22 mouse cellular contexts compared by ENCODE assay signal in the genomic region with DNA sequence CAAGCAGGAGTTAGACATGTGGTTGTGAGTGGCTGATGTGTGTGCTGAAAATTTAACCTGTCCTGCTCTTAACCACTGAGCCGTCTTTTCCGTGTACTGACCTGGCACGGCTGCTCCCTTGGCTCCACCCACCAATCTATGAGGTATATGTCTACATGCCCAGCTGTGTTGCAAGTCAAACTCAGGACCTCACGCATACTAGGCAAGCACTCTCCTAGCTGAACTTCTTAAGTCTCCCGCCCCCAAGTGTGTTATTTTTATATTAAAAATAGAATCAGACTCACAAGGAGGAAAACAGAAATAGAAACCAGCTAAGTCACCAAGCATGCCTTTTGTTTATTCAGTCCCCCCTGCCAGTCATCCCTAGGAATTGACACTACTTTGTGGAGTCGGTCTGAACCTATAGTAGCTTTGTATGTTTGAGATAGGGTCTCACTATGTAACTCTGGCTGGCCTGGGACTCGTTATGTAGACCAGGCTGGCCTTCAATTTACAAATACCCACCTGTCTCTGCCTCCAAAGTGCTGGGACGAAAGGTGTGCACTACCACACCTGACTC. TPM values are rescaled to one million over a fixed set of nuclear protein-coding genes. Genes with fewer than 3 reads are reported as not detected.
A peak's percentile ranks its signal among the peaks of the same experiment; 100 is the strongest.
DNase-seq lines count a peak whose midpoint lies in the region; ATAC-seq and TF ChIP-seq lines count a peak whose summit lies in the region.
"Had no signal": no experiment of that assay in that cellular context is flagged by ENCODE, and none has a peak within 500 bp of the region (broad histone marks: within the 10 kb centered on the region; RNA-seq: fewer than 3 reads in every experiment).

No protein-coding gene starts in this region.

- no peak overlapping the region for H3K4me3 ChIP-seq in gastrocnemius, adult 2 months
- H3K4me3 ChIP-seq in liver, postnatal 0 days (ENCODE audit: low read depth, low read length), result no peak overlapping the region
- no peak overlapping the region for H3K4me3 ChIP-seq in liver, embryonic 11.5 days (ENCODE audit: low read depth, low read length)
- no peak overlapping the region for H3K4me3 ChIP-seq in myocyte
- H3K4me3 ChIP-seq in cerebellum, adult 2 months (replicated peaks; ENCODE audit: insufficient read depth, low read depth, low read length), result no peak overlapping the region
- H3K4me3 ChIP-seq: limb, embryonic 12.5 days; liver, embryonic 13.5 days; midbrain, embryonic 10.5 days had no signal

- peaks cover 40% of the 10 kb centered on the region for H3K36me3 ChIP-seq in liver, postnatal 0 days (replicated peaks; ENCODE audit: insufficient read depth, low read length)
- peaks cover 46% of the 10 kb centered on the region for H3K36me3 ChIP-seq in liver, embryonic 11.5 days (ENCODE audit: control insufficient read depth, insufficient read depth, low read length)
- H3K36me3 ChIP-seq in myocyte (ENCODE audit: control insufficient read depth, insufficient read depth), result peaks cover 41% of the 10 kb centered on the region

- no peak overlapping the region for H3ac ChIP-seq in myocyte (ENCODE audit: control insufficient read depth, insufficient read length)

- peaks cover 13% of the 10 kb centered on the region for H3K79me2 ChIP-seq in myocyte (ENCODE audit: control insufficient read depth, insufficient read depth)

- intact Hi-C loops in gastrocnemius, adult 2 months (cut with DNase I), result no loop called here
- intact Hi-C loops in gastrocnemius, postnatal 36 days (cut with DNase I), result no loop called here

- H3K4me1 ChIP-seq in liver, postnatal 0 days (ENCODE audit: insufficient read depth), result peaks cover under 1% of the 10 kb centered on the region; the same call in 1 of the 2 replicates
- H3K4me1 ChIP-seq in liver, embryonic 11.5 days (replicated peaks; ENCODE audit: control insufficient read depth, insufficient read depth, low read length), result peaks cover 9% of the 10 kb centered on the region; the same call in 1 of the 2 replicates
- peaks cover 3% of the 10 kb centered on the region for H3K4me1 ChIP-seq in cerebellum, adult 2 months (ENCODE audit: control insufficient read depth, insufficient read depth, low read length)

- no peak for TF ChIP-seq POLR2A in myocyte (IDR thresholded peaks at IDR 0.05; ENCODE audit: insufficient read length, low read depth)
- TF ChIP-seq POLR2A in cerebellum, adult 2 months (IDR thresholded peaks at IDR 0.05; ENCODE audit: borderline replicate concordance, insufficient read depth, low read length), result no peak

- ATAC-seq in liver, postnatal 0 days, result peak; percentile 50; the same call in 1 of the 2 replicates
- no peak for ATAC-seq in liver, embryonic 11.5 days (replicated peaks; ENCODE audit: low FRiP score)
- ATAC-seq: forebrain, embryonic 14.5 days; hindbrain, embryonic 16.5 days; intestine, postnatal 0 days had no signal

- DNase-seq in gastrocnemius, adult 2 months, result no peak
- no peak for DNase-seq in gastrocnemius, postnatal 36 days
- DNase-seq in liver, postnatal 0 days, result no peak
- no peak for DNase-seq in liver, embryonic 11.5 days (ENCODE audit: low spot score)
- peak; percentile 37 for DNase-seq in brain, adult 2 months (ENCODE audit: low read depth, low spot score)
- DNase-seq in cerebellum, adult 2 months, result no peak
- DNase-seq in layer of hippocampus, postnatal 14 days (ENCODE audit: low spot score in 2 of 2), result no peak
- DNase-seq: cerebellum, adult 9-10 months; liver, embryonic 13.5 days; right cerebral cortex, adult 18-20 months; thymus, adult 2 months had no signal

- no peak for TF ChIP-seq CTCF in gastrocnemius, adult 2 months (IDR thresholded peaks at IDR 0.05)
- no peak for TF ChIP-seq CTCF in liver, postnatal 0 days (IDR thresholded peaks at IDR 0.05; ENCODE audit: low read depth)
- TF ChIP-seq CTCF in cerebellum, adult 2 months (IDR thresholded peaks at IDR 0.05; ENCODE audit: borderline replicate concordance, insufficient read depth, low read depth, low read length), result no peak

- TF ChIP-seq EP300 in liver, postnatal 0 days (IDR thresholded peaks at IDR 0.05; ENCODE audit: low read depth), result no peak

- H3K27me3 ChIP-seq in liver, postnatal 0 days (ENCODE audit: insufficient read depth, low read length), result no peaks in the 10 kb centered on the region
- no peaks in the 10 kb centered on the region for H3K27me3 ChIP-seq in liver, embryonic 11.5 days (replicated peaks; ENCODE audit: control insufficient read depth, insufficient read depth, low read length)
- no peaks in the 10 kb centered on the region for H3K27me3 ChIP-seq in myocyte (ENCODE audit: control insufficient read depth, insufficient read depth, insufficient read length)
- no peaks in the 10 kb centered on the region for H3K27me3 ChIP-seq in cerebellum, adult 2 months (ENCODE audit: control insufficient read depth, insufficient read depth, low read length)
- H3K27me3 ChIP-seq: limb, embryonic 12.5 days; liver, embryonic 13.5 days had no signal

- no peak overlapping the region for H3K4me2 ChIP-seq in liver, postnatal 0 days (ENCODE audit: low read depth, low read length)
- H3K4me2 ChIP-seq in liver, embryonic 11.5 days, result no peak overlapping the region
- peak overlapping the region; percentile 51 for H3K4me2 ChIP-seq in myocyte (ENCODE audit: low read depth)
- H3K4me2 ChIP-seq: limb, embryonic 12.5 days; liver, embryonic 13.5 days had no signal

- WGBS in liver, postnatal 0 days (ENCODE audit: insufficient replicate concordance), result 80% methylated on average over 8 of the region's 8 CpGs
- WGBS in liver, embryonic 11.5 days, result 86% methylated on average over 8 of the region's 8 CpGs
- WGBS in cerebellum, adult 2 months, result 86% methylated on average over 8 of the region's 8 CpGs

- H3K9me3 ChIP-seq in liver, postnatal 0 days (ENCODE audit: low read length), result no peaks in the 10 kb centered on the region
- H3K9me3 ChIP-seq in liver, embryonic 11.5 days (ENCODE audit: control insufficient read depth, low read length), result no peaks in the 10 kb centered on the region
- H3K9me3 ChIP-seq: limb, embryonic 12.5 days; liver, embryonic 13.5 days; midbrain, embryonic 10.5 days had no signal

- H3K9ac ChIP-seq in liver, postnatal 0 days (replicated peaks), result no peak overlapping the region
- H3K9ac ChIP-seq in liver, embryonic 11.5 days (ENCODE audit: low read depth, low read length), result no peak overlapping the region
- H3K9ac ChIP-seq: liver, embryonic 13.5 days had no signal

- H3K27ac ChIP-seq in gastrocnemius, adult 2 months, result peak overlapping the region; percentile 74
- H3K27ac ChIP-seq in liver, postnatal 0 days (ENCODE audit: low read depth), result no peak overlapping the region
- H3K27ac ChIP-seq in liver, embryonic 11.5 days (ENCODE audit: low read depth, low read length), result no peak overlapping the region
- no peak overlapping the region for H3K27ac ChIP-seq in cerebellum, adult 2 months (ENCODE audit: insufficient read depth, low read length)
- H3K27ac ChIP-seq: limb, embryonic 12.5 days; liver, embryonic 13.5 days; macrophage; midbrain, embryonic 10.5 days had no signal

TF ChIP-seq in myocyte, 11 proteins besides CTCF, POLR2A, EP300 and RAD21 (continues in another document):
- TF ChIP-seq POLR2AphosphoS2 (IDR thresholded peaks at IDR 0.05; ENCODE audit: insufficient read length, low read depth) (peak; percentile 0), SRF (IDR thresholded peaks at IDR 0.05; ENCODE audit: control insufficient read depth, insufficient read length, low read depth) (no peak), MYOD1 (IDR thresholded peaks at IDR 0.05; ENCODE audit: control insufficient read depth in 1 of 3, insufficient read length in 2 of 3, low read depth in 2 of 3) (peak; percentile 73 to 90 (median 87)), REST (IDR thresholded peaks at IDR 0.05; ENCODE audit: insufficient read depth, insufficient read length) (no peak)

RNA-seq across cellular contexts. Expression of gene Gm128, which starts 3.8 kb away (rescaled TPM):
- under 1 TPM in 1 of 2 experiments, not detected in 1; 0.11 TPM for total RNA-seq in gastrocnemius, adult 2 months (2021)
- total RNA-seq in gastrocnemius, postnatal 36 days (2021), result not detected
- 0.08 TPM in 1 of 2 replicates, not detected in the other for polyA plus RNA-seq in liver, postnatal 0 days (2015; fragmentation: Nextera tagmentation; extraction: Ambion mirVana)
- 0.95 and 1.0 TPM in 2 replicates for polyA plus RNA-seq in liver, embryonic 11.5 days (2014; fragmentation: Nextera tagmentation; extraction: Ambion mirVana)
- 0.04 TPM for polyA plus RNA-seq in myocyte (2012; fragmentation: generic; extraction: Trizol)
- 0.75 and 0.90 TPM in 2 replicates for polyA plus RNA-seq in cerebellum, adult 2 months (2012; rRNA removed)
- total RNA-seq in layer of hippocampus, postnatal 14 days (2021), result not detected
- total RNA-seq: heart, postnatal 25 days had no signal
- polyA plus RNA-seq: embryonic facial prominence, embryonic 11.5 days; forebrain, embryonic 14.5 days had no signal

RNA-seq across cellular contexts. Expression of gene Mllt11, which starts 5.6 kb away (rescaled TPM):
- total RNA-seq in gastrocnemius, adult 2 months (2021), result 10 to 100 TPM; 52.0 to 84.9 TPM
- 10 to 100 TPM; 48.5 to 63.2 TPM for total RNA-seq in gastrocnemius, postnatal 36 days (2021)
- 2.0 and 2.3 TPM in 2 replicates for polyA plus RNA-seq in liver, postnatal 0 days (2015; fragmentation: Nextera tagmentation; extraction: Ambion mirVana)
- polyA plus RNA-seq in liver, embryonic 11.5 days (2014; fragmentation: Nextera tagmentation; extraction: Ambion mirVana), result 8.6 and 8.7 TPM in 2 replicates
- 51.9 TPM for polyA plus RNA-seq in myocyte (2012; fragmentation: generic; extraction: Trizol)
- 339 and 352 TPM in 2 replicates for polyA plus RNA-seq in cerebellum, adult 2 months (2012; rRNA removed)
- 100 to 1,000 TPM; 496 to 516 TPM for total RNA-seq in layer of hippocampus, postnatal 14 days (2021)

RNA-seq across cellular contexts. Expression of gene Cdc42se1, which starts 9.1 kb away (rescaled TPM):
- total RNA-seq in gastrocnemius, adult 2 months (2021), result 10 to 100 TPM; 13.7 to 16.4 TPM
- total RNA-seq in gastrocnemius, postnatal 36 days (2021), result 10 to 100 TPM; 14.2 to 18.4 TPM
- 31.7 and 32.3 TPM in 2 replicates for polyA plus RNA-seq in liver, postnatal 0 days (2015; fragmentation: Nextera tagmentation; extraction: Ambion mirVana)
- polyA plus RNA-seq in liver, embryonic 11.5 days (2014; fragmentation: Nextera tagmentation; extraction: Ambion mirVana), result 93.6 and 102 TPM in 2 replicates
- 61.5 TPM for polyA plus RNA-seq in myocyte (2012; fragmentation: generic; extraction: Trizol)
- polyA plus RNA-seq in cerebellum, adult 2 months (2012; rRNA removed), result 74.0 and 75.0 TPM in 2 replicates
- total RNA-seq in layer of hippocampus, postnatal 14 days (2021), result 10 to 100 TPM; 85.9 to 87.3 TPM

RNA-seq across cellular contexts. Expression of gene Bnipl, which starts 13.4 kb away (rescaled TPM):
- under 1 TPM in 1 of 2 experiments, not detected in 1; 0.31 TPM for total RNA-seq in gastrocnemius, adult 2 months (2021)
- total RNA-seq in gastrocnemius, postnatal 36 days (2021), result not detected
- not detected in 2 replicates for polyA plus RNA-seq in liver, postnatal 0 days (2015; fragmentation: Nextera tagmentation; extraction: Ambion mirVana)
- polyA plus RNA-seq in liver, embryonic 11.5 days (2014; fragmentation: Nextera tagmentation; extraction: Ambion mirVana), result 0.08 and 0.25 TPM in 2 replicates
- polyA plus RNA-seq in myocyte (2012; fragmentation: generic; extraction: Trizol), result 0.31 TPM
- 1.8 and 1.9 TPM in 2 replicates for polyA plus RNA-seq in cerebellum, adult 2 months (2012; rRNA removed)
- under 1 TPM in 1 of 2 experiments, not detected in 1; 0.46 TPM for total RNA-seq in layer of hippocampus, postnatal 14 days (2021)
- total RNA-seq: adrenal gland, adult 18-20 months; common myeloid progenitor, adult 5-6 weeks; heart, postnatal 25 days had no signal
- polyA plus RNA-seq: forebrain, embryonic 14.5 days; hindbrain, embryonic 16.5 days; intestine, postnatal 0 days; liver, embryonic 13.5 days; macrophage had no signal

RNA-seq across cellular contexts. Expression of gene Gabpb2, which starts 19.9 kb away (rescaled TPM):
- total RNA-seq in gastrocnemius, adult 2 months (2021), result 10 to 100 TPM in 1 of 2 experiments, 1 to 10 TPM in 1; 9.1 to 12.0 TPM
- total RNA-seq in gastrocnemius, postnatal 36 days (2021), result 1 to 10 TPM; 6.6 to 8.0 TPM
- 2.5 and 3.9 TPM in 2 replicates for polyA plus RNA-seq in liver, postnatal 0 days (2015; fragmentation: Nextera tagmentation; extraction: Ambion mirVana)
- polyA plus RNA-seq in liver, embryonic 11.5 days (2014; fragmentation: Nextera tagmentation; extraction: Ambion mirVana), result 9.1 and 9.3 TPM in 2 replicates
- 3.3 TPM for polyA plus RNA-seq in myocyte (2012; fragmentation: generic; extraction: Trizol)
- 30.6 and 34.0 TPM in 2 replicates for polyA plus RNA-seq in cerebellum, adult 2 months (2012; rRNA removed)
- 10 to 100 TPM; 10.5 to 11.8 TPM for total RNA-seq in layer of hippocampus, postnatal 14 days (2021)
